Mouse (Mus musculus): Measurements from ENCODE around the gene Rsbn1l.

DNA sequence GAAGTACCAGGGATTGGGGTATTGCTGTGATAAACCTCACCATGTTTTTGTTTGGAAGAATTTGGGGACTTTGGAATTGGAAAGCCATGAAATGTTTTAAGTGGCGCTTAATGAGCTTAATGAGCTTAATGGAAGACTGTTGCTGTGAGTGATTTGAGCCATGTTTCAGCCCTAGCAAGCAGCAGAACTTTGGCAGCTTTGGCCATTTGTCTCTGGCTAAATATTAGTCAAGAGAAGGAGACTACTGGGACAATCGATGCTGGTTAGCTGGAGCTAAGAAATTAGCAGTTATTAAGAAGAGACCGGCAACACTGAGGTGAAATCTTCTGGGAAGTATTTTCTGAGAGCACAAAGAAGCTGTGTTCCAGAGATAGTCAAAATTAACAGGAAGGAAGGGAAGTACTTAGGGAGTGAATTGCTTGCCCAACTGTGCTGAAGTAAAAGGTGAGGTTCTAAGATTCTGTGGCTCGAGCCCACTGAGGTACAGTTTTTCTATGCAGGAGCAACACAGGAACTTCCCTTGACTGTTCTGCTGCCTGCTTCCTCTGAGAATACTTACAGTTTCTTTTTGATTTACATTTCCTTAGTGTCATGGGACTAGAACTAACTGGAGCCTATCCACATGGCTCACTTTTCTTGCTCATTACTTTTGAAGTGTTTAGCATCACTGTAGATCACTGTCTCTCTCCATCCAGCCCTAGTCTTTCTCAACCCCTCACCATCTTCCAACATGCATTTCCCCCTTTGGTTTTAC lies 91.8 kb downstream of the Rsbn1l start:
- no peak for TF ChIP-seq POLR2A (IDR thresholded peaks at IDR 0.05; ENCODE audit: insufficient read length, low read depth)
- TF ChIP-seq USF1 (IDR thresholded peaks at IDR 0.05; ENCODE audit: low read depth), result no peak
- no peak for TF ChIP-seq POLR2AphosphoS2 (IDR thresholded peaks at IDR 0.05; ENCODE audit: insufficient read length, low read depth)
- TF ChIP-seq TCF3 (IDR thresholded peaks at IDR 0.05; ENCODE audit: insufficient read length, low read depth), result no peak
- TF ChIP-seq TCF12 (IDR thresholded peaks at IDR 0.05; ENCODE audit: insufficient read depth, poor library complexity, severe bottlenecking), result no peak
- TF ChIP-seq MYOD1 (IDR thresholded peaks at IDR 0.05; ENCODE audit: control insufficient read depth in 1 of 3, insufficient read length in 2 of 3, low read depth in 2 of 3), result no peak

Measured in myocyte (in vitro differentiated cells).